Mouse (Mus musculus) cerebellum, adult 11-12 months (tissue): ENCODE measurements around the gene Habp2.

Source experiments
- DNase-seq: peaks from one replicate; pipeline ENCODE4 v3.0.0; 2022

Gene Habp2

GRCm38 (mm10) chr19:56364563-56364962 lies 77.6 kb downstream of the Habp2 start:
- DNase-seq = no peak

GRCm38 (mm10) chr19:56366168-56366567 lies 79.2 kb downstream of the Habp2 start:
- DNase-seq = no peak

- no peak for DNase-seq
Observed at GRCm38 (mm10) chr19:56366625-56367024, 79.7 kb downstream of the Habp2 start.

- no peak for DNase-seq
Observed at GRCm38 (mm10) chr19:56367778-56368177, 80.8 kb downstream of the Habp2 start.

- DNase-seq = no peak
Observed at GRCm38 (mm10) chr19:56368912-56369311, 82.0 kb downstream of the Habp2 start.
